In genomic region chr15:25676056-25676785, GRCm38 (mm10) we compare ENCODE assay signal across 11 mouse cellular contexts. TPM values are rescaled to one million over a fixed set of nuclear protein-coding genes. Genes with fewer than 3 reads are reported as not detected.
DNase-seq lines count a peak whose midpoint lies in the region; ATAC-seq lines count a peak whose summit lies in the region.
"Had no signal": no experiment of that assay in that cellular context is flagged by ENCODE, and none has a peak within 500 bp of the region (broad histone marks: within the 10 kb centered on the region; RNA-seq: fewer than 3 reads in every experiment).

No protein-coding gene starts in this region.

- 28% methylated on average over 13 of the region's 13 CpGs for WGBS in forebrain, embryonic 15.5 days
- WGBS in limb, embryonic 12.5 days: 68% methylated on average over 13 of the region's 13 CpGs
- WGBS in liver, embryonic 12.5 days (ENCODE audit: insufficient replicate concordance): 78% methylated on average over 13 of the region's 13 CpGs

- no peaks in the 10 kb centered on the region for H3K36me3 ChIP-seq in forebrain, embryonic 15.5 days
- H3K36me3 ChIP-seq in limb, embryonic 12.5 days: peaks cover 10% of the 10 kb centered on the region
- H3K36me3 ChIP-seq in liver, embryonic 12.5 days: peaks cover 3% of the 10 kb centered on the region; the same call in 1 of the 2 replicates
- H3K36me3 ChIP-seq: heart, embryonic 15.5 days had no signal

- H3K4me2 ChIP-seq in forebrain, embryonic 15.5 days (replicated peaks): peak overlapping the region; percentile 4; the same call in 1 of the 2 replicates
- no peak overlapping the region for H3K4me2 ChIP-seq in limb, embryonic 12.5 days
- H3K4me2 ChIP-seq in liver, embryonic 12.5 days: no peak overlapping the region
- H3K4me2 ChIP-seq: heart, embryonic 15.5 days had no signal

- no peaks in the 10 kb centered on the region for H3K27me3 ChIP-seq in forebrain, embryonic 15.5 days
- H3K27me3 ChIP-seq in limb, embryonic 12.5 days: no peaks in the 10 kb centered on the region
- H3K27me3 ChIP-seq in liver, embryonic 12.5 days (replicated peaks): no peaks in the 10 kb centered on the region

- H3K9me3 ChIP-seq in forebrain, embryonic 15.5 days: no peaks in the 10 kb centered on the region
- H3K9me3 ChIP-seq in limb, embryonic 12.5 days: no peaks in the 10 kb centered on the region
- no peaks in the 10 kb centered on the region for H3K9me3 ChIP-seq in liver, embryonic 12.5 days (replicated peaks)
- H3K9me3 ChIP-seq: heart, embryonic 15.5 days had no signal

- H3K4me3 ChIP-seq in forebrain, embryonic 15.5 days: no peak overlapping the region
- H3K4me3 ChIP-seq in limb, embryonic 12.5 days (replicated peaks): no peak overlapping the region
- H3K4me3 ChIP-seq in liver, embryonic 12.5 days: no peak overlapping the region
- H3K4me3 ChIP-seq: heart, embryonic 15.5 days had no signal

- peaks cover 44% of the 10 kb centered on the region for H3K4me1 ChIP-seq in forebrain, embryonic 15.5 days
- peaks cover 76% of the 10 kb centered on the region for H3K4me1 ChIP-seq in limb, embryonic 12.5 days (replicated peaks)
- H3K4me1 ChIP-seq in liver, embryonic 12.5 days: peaks cover 33% of the 10 kb centered on the region

- H3K27ac ChIP-seq in forebrain, embryonic 15.5 days (replicated peaks): peak overlapping the region; percentile 41
- peak overlapping the region; percentile 41; the same call in 1 of the 2 replicates for H3K27ac ChIP-seq in limb, embryonic 12.5 days
- no peak overlapping the region for H3K27ac ChIP-seq in liver, embryonic 12.5 days
- H3K27ac ChIP-seq: heart, embryonic 15.5 days; macrophage had no signal

- H3K9ac ChIP-seq in forebrain, embryonic 15.5 days (replicated peaks): no peak overlapping the region
- H3K9ac ChIP-seq in limb, embryonic 12.5 days (replicated peaks): no peak overlapping the region
- no peak overlapping the region for H3K9ac ChIP-seq in liver, embryonic 12.5 days
- H3K9ac ChIP-seq: heart, embryonic 15.5 days had no signal

- ATAC-seq in frontal cortex, adult (ENCODE audit: low TSS enrichment): peak; percentile 65
- ATAC-seq in forebrain, embryonic 15.5 days (replicated peaks): peak; percentile 73
- no peak for ATAC-seq in limb, embryonic 12.5 days (ENCODE audit: insufficient number of reproducible peaks, insufficient read depth, low FRiP score, low TSS enrichment, low read depth)
- ATAC-seq in liver, embryonic 12.5 days: no peak

- no peak for DNase-seq in frontal cortex, postnatal 25 days (ENCODE audit: low spot score in 2 of 2)
- DNase-seq in Muller cell, postnatal 12 days (ENCODE audit: inconsistent ontology term): peak; percentile 55
- no peak for DNase-seq in c-Kit-positive CD71-positive TER-119-positive erythroid progenitor cells, embryonic 14.5 days (ENCODE audit: low spot score)
- DNase-seq in adrenal gland, postnatal 36 days: no peak
- DNase-seq: kidney, adult 2 months had no signal

RNA-seq across cellular contexts. Expression of gene Myo10, which starts 53.9 kb away (rescaled TPM):
- 43.0 and 48.1 TPM in 2 replicates for polyA plus RNA-seq in forebrain, embryonic 15.5 days (2015; fragmentation: Nextera tagmentation; extraction: Ambion mirVana)
- 42.1 and 42.5 TPM in 2 replicates for polyA plus RNA-seq in limb, embryonic 12.5 days (2016; fragmentation: Nextera tagmentation; extraction: Ambion mirVana)
- 100 to 1,000 TPM in 1 of 2 experiments, 10 to 100 TPM in 1; 83.3 to 141 TPM for total RNA-seq in adrenal gland, postnatal 36 days (2021)
- polyA plus RNA-seq in liver, embryonic 12.5 days (2016; fragmentation: Nextera tagmentation; extraction: Ambion mirVana): 7.1 and 7.3 TPM in 2 replicates

Comparison
In these comparisons a context has a peak if more than half of its experiments do, and no peak if none do; other contexts are left out.
1. ATAC-seq: peak in frontal cortex, adult (single experiment) and forebrain, embryonic 15.5 days (single experiment); none in limb, embryonic 12.5 days (single experiment) and liver, embryonic 12.5 days (single experiment).